Mouse (Mus musculus): ENCODE results near the gene Trim14. TPM values are rescaled to one million over a fixed set of nuclear protein-coding genes. Genes with fewer than 3 reads are reported as not detected.
A peak's percentile ranks its signal among the peaks of the same experiment; 100 is the strongest.

Gene Trim14
- polyA plus RNA-seq, 1 experiment: 58.2 TPM

DNA sequence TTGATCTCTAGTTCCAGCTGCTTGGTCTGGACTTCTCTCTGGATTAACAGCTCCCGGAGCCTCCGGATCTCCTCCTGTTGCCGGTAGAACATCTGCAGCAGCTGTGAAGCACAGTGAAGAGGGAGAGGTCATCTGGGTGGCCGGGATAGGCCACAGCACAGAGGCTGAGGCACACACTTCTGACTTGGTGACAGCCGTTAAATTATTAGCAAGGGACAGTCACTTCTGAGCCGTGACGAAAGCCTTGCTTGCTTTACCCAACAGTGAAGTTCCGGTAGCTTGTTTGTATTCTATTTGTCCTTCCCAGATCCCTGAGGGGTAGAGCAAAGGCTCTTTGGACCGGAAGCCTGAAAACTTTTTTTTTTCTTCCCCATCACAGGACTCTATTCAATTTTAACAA lies 3.2 kb upstream of the Trim14 start:
- peaks cover 2% of the 10 kb centered on the region for H3K4me1 ChIP-seq (ENCODE audit: control insufficient read depth, insufficient read depth, insufficient read length, low read length)
- no peak overlapping the region for H3K4me3 ChIP-seq (ENCODE audit: low read depth, low read length)
- TF ChIP-seq POLR2A (IDR thresholded peaks at IDR 0.05; ENCODE audit: low read depth, low read length) (no peak), CTCF (IDR thresholded peaks at IDR 0.05; ENCODE audit: extremely low read depth, insufficient read length, insufficient replicate concordance, low read depth, low read length) (no peak)
- no peak overlapping the region for H3K27ac ChIP-seq (ENCODE audit: insufficient read depth, low read depth, low read length)
- no peaks in the 10 kb centered on the region for H3K27me3 ChIP-seq (ENCODE audit: control insufficient read depth, insufficient read depth, low read length)
- 81% methylated on average over 9 of the region's 9 CpGs for WGBS
- peaks cover 63% of the 10 kb centered on the region for H3K36me3 ChIP-seq (ENCODE audit: control insufficient read depth, insufficient read depth, low read length)

DNA sequence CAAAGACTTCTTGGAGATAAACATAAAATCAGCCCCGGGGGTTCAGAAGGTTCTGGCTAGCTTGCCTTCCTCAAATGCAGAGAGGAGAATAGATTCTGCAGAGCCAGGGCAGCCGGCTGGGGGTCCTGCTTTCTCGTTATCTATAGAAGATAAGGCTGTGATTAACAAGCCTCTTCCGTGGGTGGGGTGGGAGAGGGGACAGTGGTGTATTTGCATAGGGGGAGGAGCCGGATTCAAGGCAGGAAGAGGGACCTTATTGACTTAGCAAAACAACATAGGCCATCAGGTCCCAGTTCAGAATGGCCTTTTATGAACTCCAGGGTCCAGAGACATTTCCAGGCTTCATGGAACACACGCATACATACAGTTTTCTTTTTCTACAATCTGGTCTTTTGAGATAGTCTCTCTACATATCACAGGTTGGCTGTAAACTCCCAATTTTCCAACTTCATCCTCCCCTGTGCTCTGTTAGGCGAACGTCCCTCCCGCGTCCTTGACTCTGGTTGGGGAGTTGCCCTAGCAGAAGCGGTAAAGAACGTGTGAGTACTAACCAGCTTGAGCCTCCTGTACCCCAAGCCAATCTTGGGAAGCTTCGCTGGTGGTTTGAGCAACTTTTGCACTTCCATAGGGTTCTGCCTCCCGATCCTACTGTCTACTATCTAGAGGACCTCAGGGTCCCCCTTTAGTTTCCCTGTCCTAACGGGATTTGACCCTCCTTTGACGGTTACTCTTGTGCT lies 679 bp downstream of the Trim14 start:
- 3% methylated on average over 16 of the region's 16 CpGs for WGBS
- Histone ChIP-seq H3K4me1 (ENCODE audit: control insufficient read depth, insufficient read depth, insufficient read length, low read length) (peaks cover 5% of the 10 kb centered on the region), H3K27me3 (ENCODE audit: control insufficient read depth, insufficient read depth, low read length) (no peaks in the 10 kb centered on the region), H3K4me3 (ENCODE audit: low read depth, low read length) (peak overlapping the region; percentile 76), H3K36me3 (ENCODE audit: control insufficient read depth, insufficient read depth, low read length) (peaks cover 46% of the 10 kb centered on the region), H3K27ac (ENCODE audit: insufficient read depth, low read depth, low read length) (peak overlapping the region; percentile 98)
- TF ChIP-seq CTCF (IDR thresholded peaks at IDR 0.05; ENCODE audit: extremely low read depth, insufficient read length, insufficient replicate concordance, low read depth, low read length) (no peak), POLR2A (IDR thresholded peaks at IDR 0.05; ENCODE audit: low read depth, low read length) (peak; percentile 15; the same call in 1 of the 2 replicates)

DNA sequence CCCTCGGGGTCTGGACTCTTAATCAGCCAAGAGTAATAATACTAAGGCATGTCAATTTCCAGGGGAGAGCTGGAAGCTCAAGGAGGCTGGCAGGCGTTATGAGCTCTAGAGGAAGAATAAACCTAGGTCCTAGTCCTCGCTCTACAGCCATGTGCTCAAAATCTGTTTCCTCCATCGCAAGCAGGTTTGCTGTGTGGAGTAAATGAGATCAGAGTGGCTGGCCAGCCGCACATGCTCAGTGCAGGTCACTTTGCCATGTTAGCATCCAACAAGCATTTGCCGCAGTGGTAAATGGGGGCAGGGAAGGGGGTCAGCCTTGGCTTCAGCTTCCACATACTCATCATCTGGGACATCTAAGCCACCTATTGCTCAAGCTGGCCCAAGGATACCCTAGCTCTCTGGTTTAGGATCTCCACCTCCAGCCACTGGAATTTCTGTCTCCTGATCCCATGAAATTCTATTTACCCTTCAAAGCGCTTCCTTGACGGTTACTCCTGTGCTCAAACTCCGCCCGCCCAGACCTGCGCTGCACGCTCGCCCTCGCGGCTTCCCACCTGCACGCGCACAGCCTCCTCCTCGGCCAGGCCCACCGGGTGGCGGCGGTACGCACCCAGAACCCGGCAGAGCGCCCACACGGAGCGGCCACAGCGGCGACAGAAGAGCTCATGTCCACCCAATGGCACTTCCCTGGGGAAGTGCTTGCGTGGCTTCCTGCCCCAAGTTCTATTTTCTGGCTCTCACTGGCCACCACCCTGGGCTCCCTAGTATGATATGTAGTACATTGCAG lies 1.8 kb downstream of the Trim14 start:
- TF ChIP-seq POLR2A (IDR thresholded peaks at IDR 0.05; ENCODE audit: low read depth, low read length): peak; percentile 55; the same call in 1 of the 2 replicates
- TF ChIP-seq CTCF (IDR thresholded peaks at IDR 0.05; ENCODE audit: extremely low read depth, insufficient read length, insufficient replicate concordance, low read depth, low read length): no peak
- Histone ChIP-seq H3K4me1 (ENCODE audit: control insufficient read depth, insufficient read depth, insufficient read length, low read length) (peaks cover 12% of the 10 kb centered on the region), H3K27ac (ENCODE audit: insufficient read depth, low read depth, low read length) (peak overlapping the region; percentile 98), H3K36me3 (ENCODE audit: control insufficient read depth, insufficient read depth, low read length) (peaks cover 36% of the 10 kb centered on the region), H3K4me3 (ENCODE audit: low read depth, low read length) (peak overlapping the region; percentile 76), H3K27me3 (ENCODE audit: control insufficient read depth, insufficient read depth, low read length) (no peaks in the 10 kb centered on the region)
- WGBS: 13% methylated on average over 29 of the region's 29 CpGs

DNA sequence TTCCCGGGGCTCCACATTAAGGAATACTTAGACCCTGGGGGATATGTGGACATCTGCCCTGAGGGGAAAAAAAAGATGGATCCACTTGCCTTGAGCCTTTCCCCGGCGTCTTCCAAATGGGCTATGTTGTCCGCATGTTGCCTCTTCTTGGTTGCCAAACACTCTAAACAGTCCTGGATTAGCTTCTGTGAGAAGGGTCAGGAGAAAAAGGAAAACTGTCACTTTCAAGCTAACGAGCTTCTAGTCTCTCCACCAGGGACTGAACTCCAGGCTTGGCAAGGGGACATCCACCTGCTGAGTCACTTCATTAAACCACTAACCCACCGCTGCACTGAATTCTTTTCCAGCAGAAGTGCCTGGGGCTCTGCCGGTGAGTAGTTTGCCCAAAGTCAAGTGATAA lies 3.0 kb downstream of the Trim14 start:
- Histone ChIP-seq H3K27me3 (ENCODE audit: control insufficient read depth, insufficient read depth, low read length) (no peaks in the 10 kb centered on the region), H3K4me3 (ENCODE audit: low read depth, low read length) (no peak overlapping the region), H3K27ac (ENCODE audit: insufficient read depth, low read depth, low read length) (no peak overlapping the region), H3K4me1 (ENCODE audit: control insufficient read depth, insufficient read depth, insufficient read length, low read length) (peaks cover 12% of the 10 kb centered on the region), H3K36me3 (ENCODE audit: control insufficient read depth, insufficient read depth, low read length) (peaks cover 30% of the 10 kb centered on the region)
- no peak for TF ChIP-seq CTCF (IDR thresholded peaks at IDR 0.05; ENCODE audit: extremely low read depth, insufficient read length, insufficient replicate concordance, low read depth, low read length)
- WGBS: 93% methylated on average over 7 of the region's 7 CpGs

DNA sequence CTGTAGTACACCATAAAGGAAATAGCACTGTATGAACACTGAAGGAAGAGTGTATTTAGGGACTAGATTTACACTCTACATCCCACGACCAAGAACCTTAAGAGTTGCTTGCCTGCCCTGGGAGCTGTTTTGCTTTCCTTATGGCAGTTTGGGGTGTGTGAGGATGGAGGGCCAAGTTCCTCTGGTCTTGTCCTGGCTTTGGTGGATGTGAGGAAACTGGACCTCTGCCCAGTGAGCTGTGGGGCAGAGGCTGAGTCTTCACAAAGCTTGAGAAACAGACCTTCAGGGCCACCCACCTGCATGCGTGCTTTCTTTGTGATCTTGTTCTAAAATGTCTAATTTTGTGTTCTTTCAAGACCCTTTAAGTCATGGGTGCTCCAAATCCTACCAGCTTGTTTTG lies 3.4 kb downstream of the Trim14 start:
- Histone ChIP-seq H3K27me3 (ENCODE audit: control insufficient read depth, insufficient read depth, low read length) (no peaks in the 10 kb centered on the region), H3K27ac (ENCODE audit: insufficient read depth, low read depth, low read length) (no peak overlapping the region), H3K4me3 (ENCODE audit: low read depth, low read length) (no peak overlapping the region), H3K4me1 (ENCODE audit: control insufficient read depth, insufficient read depth, insufficient read length, low read length) (peaks cover 14% of the 10 kb centered on the region), H3K36me3 (ENCODE audit: control insufficient read depth, insufficient read depth, low read length) (peaks cover 26% of the 10 kb centered on the region)
- 79% methylated on average over 2 of the region's 2 CpGs for WGBS
- TF ChIP-seq CTCF (IDR thresholded peaks at IDR 0.05; ENCODE audit: extremely low read depth, insufficient read length, insufficient replicate concordance, low read depth, low read length): no peak
- TF ChIP-seq POLR2A (IDR thresholded peaks at IDR 0.05; ENCODE audit: low read depth, low read length): no peak

DNA sequence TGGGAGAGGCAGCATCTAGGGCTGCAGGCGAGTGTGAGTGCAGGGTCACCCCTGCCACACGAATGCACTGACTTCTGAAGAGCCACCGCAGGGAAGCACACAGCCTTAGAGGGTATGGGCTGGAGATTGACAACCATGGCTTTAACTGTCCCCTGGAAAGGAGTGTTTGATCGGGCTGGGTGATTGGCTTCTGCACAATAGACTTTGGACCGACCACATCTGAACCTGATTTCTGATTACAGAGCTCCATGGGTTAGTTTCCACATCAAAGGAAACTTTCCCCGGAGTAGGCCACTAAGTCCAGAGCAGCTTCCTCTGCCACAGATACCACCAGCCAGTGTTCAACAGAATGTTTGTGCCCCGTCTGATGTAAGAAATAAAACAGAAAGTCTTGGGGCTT lies 6.2 kb downstream of the Trim14 start:
- TF ChIP-seq CTCF (IDR thresholded peaks at IDR 0.05; ENCODE audit: extremely low read depth, insufficient read length, insufficient replicate concordance, low read depth, low read length) (no peak), POLR2A (IDR thresholded peaks at IDR 0.05; ENCODE audit: low read depth, low read length) (no peak)
- Histone ChIP-seq H3K4me3 (ENCODE audit: low read depth, low read length) (peak overlapping the region; percentile 17; the same call in 1 of the 2 replicates), H3K27me3 (ENCODE audit: control insufficient read depth, insufficient read depth, low read length) (no peaks in the 10 kb centered on the region), H3K36me3 (ENCODE audit: control insufficient read depth, insufficient read depth, low read length) (peaks cover 28% of the 10 kb centered on the region), H3K27ac (ENCODE audit: insufficient read depth, low read depth, low read length) (peak overlapping the region; percentile 86), H3K4me1 (ENCODE audit: control insufficient read depth, insufficient read depth, insufficient read length, low read length) (peaks cover 22% of the 10 kb centered on the region)
- WGBS: 18% methylated on average over 7 of the region's 7 CpGs

DNA sequence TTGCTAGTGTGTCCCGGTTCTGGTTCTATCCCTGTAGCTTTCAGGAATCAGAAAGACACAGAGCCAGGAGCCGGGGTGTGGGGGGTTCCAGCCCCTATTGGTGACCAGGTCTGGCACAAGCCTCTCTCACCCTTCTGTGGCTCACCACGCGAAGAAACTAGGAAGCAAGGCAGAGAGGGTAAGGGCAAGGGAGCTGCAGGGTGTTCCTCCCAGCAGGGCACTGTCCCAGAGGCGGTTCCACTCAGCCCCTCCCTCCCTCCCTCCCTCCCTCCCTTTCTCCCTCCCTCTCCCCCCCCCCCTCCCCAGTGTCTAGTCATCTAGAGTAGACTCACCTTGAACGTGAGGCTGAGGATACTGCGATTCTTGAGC lies 8.4 kb downstream of the Trim14 start:
- WGBS: 2% methylated on average over 6 of the region's 7 CpGs
- H3K4me3 ChIP-seq (ENCODE audit: low read depth, low read length): peak overlapping the region; percentile 61
- H3K27me3 ChIP-seq (ENCODE audit: control insufficient read depth, insufficient read depth, low read length): no peaks in the 10 kb centered on the region
- peak overlapping the region; percentile 84 for H3K27ac ChIP-seq (ENCODE audit: insufficient read depth, low read depth, low read length)
- TF ChIP-seq CTCF (IDR thresholded peaks at IDR 0.05; ENCODE audit: extremely low read depth, insufficient read length, insufficient replicate concordance, low read depth, low read length) (no peak), POLR2A (IDR thresholded peaks at IDR 0.05; ENCODE audit: low read depth, low read length) (peak; percentile 41; the same call in 1 of the 2 replicates)
- H3K36me3 ChIP-seq (ENCODE audit: control insufficient read depth, insufficient read depth, low read length): peaks cover 33% of the 10 kb centered on the region
- peaks cover 21% of the 10 kb centered on the region for H3K4me1 ChIP-seq (ENCODE audit: control insufficient read depth, insufficient read depth, insufficient read length, low read length)
